Mouse (Mus musculus): ENCODE results near the gene Ptprt. TPM values are rescaled to one million over a fixed set of nuclear protein-coding genes. Genes with fewer than 3 reads are reported as not detected.

Ptprt gene
- not detected in 2 replicates for total RNA-seq (2015)
- not detected in 2 replicates for total RNA-seq (2017)

DNA sequence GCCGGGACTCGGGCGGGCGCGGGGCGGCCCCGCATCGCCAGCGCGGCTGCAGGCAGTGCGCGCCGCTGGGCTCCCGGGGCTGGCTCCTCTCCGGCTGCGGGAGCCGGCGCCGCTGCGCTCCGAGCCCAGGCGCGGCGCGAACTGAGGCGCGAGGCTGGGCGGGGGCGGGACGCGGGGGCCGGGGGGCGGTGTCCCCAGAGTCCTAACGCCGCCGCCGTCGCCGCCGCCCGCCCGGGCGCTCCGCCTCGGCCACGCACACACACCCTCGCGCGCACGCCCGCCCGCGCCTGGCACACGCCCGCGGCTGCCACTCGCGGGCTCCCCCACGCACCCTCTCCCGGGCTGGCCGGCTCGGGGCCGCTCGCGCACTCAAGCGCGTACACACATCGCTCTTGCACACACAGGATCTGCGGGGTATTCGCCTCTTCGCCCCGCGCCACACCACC lies at the start of gene Ptprt:
Gene Ptprt (minus strand): TSS at position 207 of the 446 bp plus-strand sequence.
- ATAC-seq (replicated peaks; ENCODE audit: poor library complexity), result no peak

DNA sequence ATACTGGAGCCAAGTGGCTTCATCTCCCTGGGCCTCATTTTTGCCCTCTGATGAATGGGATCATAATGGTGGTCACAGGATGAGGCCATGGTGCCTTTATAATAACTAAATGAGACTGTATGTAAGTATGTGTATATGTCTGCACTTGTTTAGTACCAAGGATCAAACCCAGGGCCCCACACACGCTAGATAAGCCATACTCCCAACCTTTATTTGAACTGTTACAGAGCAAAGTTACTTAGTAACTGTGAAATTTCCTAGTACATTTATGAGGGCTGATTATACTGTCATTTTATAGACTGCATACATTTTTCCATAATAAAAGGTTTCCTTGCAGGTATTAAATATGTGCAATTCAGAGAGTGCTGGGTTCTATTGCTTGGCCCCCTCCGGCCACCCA lies 49.5 kb upstream of the Ptprt start:
- no peak for ATAC-seq (replicated peaks; ENCODE audit: poor library complexity)

- ATAC-seq (replicated peaks; ENCODE audit: poor library complexity), result no peak
Observed at GRCm38 (mm10) chr2:162699691-162700090, 38.7 kb upstream of the Ptprt start.

DNA sequence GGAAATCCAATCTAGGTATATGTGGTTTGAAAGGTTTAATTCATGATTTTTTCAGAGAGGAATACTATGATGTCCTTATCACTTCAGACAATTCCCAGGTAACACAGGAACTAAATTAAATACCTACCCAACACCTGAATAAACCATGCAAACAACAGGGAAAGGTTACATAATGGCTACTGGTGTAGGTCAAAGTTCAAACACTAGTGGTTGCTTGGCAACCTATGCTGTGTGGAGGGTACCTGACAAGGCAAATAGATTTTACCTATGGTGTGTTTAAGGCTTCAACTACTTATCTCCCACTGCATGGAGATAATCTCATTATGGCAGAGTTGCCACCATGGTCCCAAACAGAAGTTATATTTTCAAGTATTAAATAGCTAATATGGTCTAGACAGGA lies 38.1 kb upstream of the Ptprt start:
- ATAC-seq (replicated peaks; ENCODE audit: poor library complexity), result no peak

- ATAC-seq (replicated peaks; ENCODE audit: poor library complexity), result no peak
Observed at GRCm38 (mm10) chr2:162698068-162698467, 37.1 kb upstream of the Ptprt start.

- ATAC-seq (replicated peaks; ENCODE audit: poor library complexity), result no peak
Observed at GRCm38 (mm10) chr2:162697151-162697550, 36.2 kb upstream of the Ptprt start.

GRCm38 (mm10) chr2:162692143-162692542 lies 31.2 kb upstream of the Ptprt start:
- no peak for ATAC-seq (replicated peaks; ENCODE audit: poor library complexity)

DNA sequence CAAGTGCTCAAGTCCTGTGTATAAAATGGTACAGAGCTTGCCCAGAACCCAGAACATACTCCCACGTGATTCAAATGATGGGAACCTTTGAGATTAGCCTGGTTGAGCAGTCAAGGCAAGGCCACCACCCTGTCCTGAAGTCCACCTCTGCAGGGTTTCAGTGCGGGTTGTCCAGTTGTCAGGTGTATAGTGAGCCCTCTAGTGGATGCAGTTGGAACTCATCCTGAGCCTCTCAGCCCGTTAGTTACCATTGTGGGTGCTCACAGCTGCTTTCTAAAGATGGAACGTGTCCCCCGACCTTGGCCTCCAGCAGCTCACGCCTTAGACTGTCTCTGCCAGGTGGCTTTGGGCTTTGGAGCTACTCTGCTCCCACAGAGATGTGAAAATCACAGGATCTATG lies 21.7 kb upstream of the Ptprt start:
- ATAC-seq (replicated peaks; ENCODE audit: poor library complexity), result peak; percentile 78

GRCm38 (mm10) chr2:162662431-162662970 lies 1.6 kb upstream of the Ptprt start:
- no peak for ATAC-seq (replicated peaks; ENCODE audit: poor library complexity)

GRCm38 (mm10) chr2:162661733-162662132 lies 786 bp upstream of the Ptprt start:
- ATAC-seq (replicated peaks; ENCODE audit: poor library complexity), result no peak

GRCm38 (mm10) chr2:162660231-162660940 lies 561 bp downstream of the Ptprt start:
- no peak for ATAC-seq (replicated peaks; ENCODE audit: poor library complexity)

GRCm38 (mm10) chr2:162658997-162659396 lies 1.9 kb downstream of the Ptprt start:
- ATAC-seq (replicated peaks; ENCODE audit: poor library complexity), result peak; percentile 80

- ATAC-seq (replicated peaks; ENCODE audit: poor library complexity), result no peak
Observed at GRCm38 (mm10) chr2:162657541-162657940, 3.4 kb downstream of the Ptprt start.

DNA sequence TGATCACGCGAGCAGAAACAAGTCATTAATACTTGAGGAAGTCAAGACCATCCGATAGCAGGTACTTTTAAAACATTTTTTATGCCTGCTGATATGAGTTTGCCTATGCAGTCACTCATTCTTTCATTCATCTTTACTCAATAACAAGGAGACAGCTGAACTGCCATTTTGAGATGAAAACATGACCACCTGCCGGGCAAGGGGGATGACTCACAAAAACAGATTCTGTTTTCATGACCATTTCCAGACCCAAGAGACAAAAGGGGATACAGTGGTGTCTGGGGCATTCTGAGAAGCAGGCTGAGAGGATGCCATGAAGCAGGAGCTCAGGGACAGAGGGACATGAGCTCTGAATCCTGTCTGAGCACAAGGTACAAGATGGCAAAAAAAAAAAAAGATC lies 6.5 kb downstream of the Ptprt start:
- no peak for ATAC-seq (replicated peaks; ENCODE audit: poor library complexity)

- ATAC-seq (replicated peaks; ENCODE audit: poor library complexity), result no peak
Observed at GRCm38 (mm10) chr2:162638676-162639075, 22.3 kb downstream of the Ptprt start.

DNA sequence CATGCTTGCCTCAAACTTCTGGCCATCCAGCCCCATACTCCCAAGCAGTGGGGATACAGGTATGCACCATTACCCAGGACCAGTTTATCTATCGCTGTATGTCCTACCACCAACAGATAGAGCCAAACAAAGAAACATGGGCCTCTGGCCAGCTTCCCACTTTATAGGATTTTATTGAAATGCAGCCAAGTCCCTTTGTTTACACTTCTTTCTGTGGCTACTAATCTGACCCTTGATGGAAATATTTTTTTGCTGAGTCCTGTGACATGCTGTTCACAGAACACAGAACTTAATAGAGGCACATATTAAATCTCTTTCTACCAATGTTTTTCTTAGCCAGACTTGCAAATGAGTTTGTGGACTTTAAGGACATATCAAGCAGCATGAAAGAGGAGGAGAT lies 23.4 kb downstream of the Ptprt start:
- no peak for ATAC-seq (replicated peaks; ENCODE audit: poor library complexity)

- ATAC-seq (replicated peaks; ENCODE audit: poor library complexity), result no peak
Observed at GRCm38 (mm10) chr2:162636387-162637009, 24.4 kb downstream of the Ptprt start.

DNA sequence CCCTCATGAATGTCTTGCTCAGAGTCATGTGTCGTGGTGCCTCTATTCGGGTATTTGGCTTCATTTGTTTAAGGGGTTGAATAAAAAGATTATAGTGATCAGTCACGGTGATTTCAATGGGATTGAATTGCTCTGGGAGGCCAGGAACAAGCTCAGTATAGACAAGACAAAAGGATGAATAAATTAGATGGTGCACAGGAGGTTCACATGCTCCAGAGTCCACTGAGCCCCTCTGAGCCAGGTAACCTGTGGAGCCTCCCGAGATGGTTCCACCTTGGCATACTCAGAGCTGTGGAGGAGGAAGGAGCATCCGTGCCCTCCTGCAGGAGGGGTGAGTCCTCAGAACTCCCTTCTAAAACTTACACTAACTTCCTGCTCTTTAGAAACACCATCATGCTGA lies 26.0 kb downstream of the Ptprt start:
- ATAC-seq (replicated peaks; ENCODE audit: poor library complexity), result no peak

DNA sequence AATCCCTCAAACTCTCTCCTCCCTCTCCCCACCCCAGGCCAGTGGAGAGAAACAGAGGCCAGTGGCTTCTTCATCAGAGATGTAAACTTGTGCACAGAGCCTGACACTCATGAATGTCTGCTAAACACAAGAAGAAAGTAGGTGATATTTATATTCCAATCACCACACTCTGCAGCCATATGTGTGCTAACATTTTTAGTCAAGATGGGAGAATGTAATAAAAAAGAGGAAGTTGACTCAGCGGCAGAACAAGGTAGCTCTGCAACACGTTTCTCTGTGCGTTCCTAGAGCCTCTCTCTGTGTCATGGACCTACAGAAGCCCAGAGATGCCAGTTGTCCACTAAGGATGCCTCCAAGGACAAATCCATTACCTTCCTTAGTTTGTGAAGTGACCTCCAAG lies 34.9 kb downstream of the Ptprt start:
- ATAC-seq (replicated peaks; ENCODE audit: poor library complexity), result no peak

DNA sequence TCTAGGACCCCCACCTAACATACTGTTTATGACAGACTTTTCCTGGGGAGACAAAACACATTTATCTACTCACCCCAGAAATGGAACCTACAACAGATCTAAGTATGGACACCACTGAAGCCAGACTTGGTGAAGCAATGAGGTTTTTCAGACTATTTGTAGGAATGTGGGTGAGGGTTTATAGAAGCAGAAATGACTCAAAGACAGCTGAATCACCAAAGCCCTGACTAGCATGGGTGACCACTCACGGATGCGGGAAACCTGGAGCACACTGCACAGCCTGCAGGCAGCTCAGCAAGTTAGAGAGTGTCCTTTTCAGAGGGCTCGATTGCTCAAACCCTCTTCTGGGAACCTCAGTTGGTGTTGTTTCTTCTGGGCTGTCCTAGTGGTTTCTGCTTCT lies 36.2 kb downstream of the Ptprt start:
- no peak for ATAC-seq (replicated peaks; ENCODE audit: poor library complexity)

GRCm38 (mm10) chr2:162614256-162614655 lies 46.7 kb downstream of the Ptprt start:
- ATAC-seq (replicated peaks; ENCODE audit: poor library complexity), result no peak

DNA sequence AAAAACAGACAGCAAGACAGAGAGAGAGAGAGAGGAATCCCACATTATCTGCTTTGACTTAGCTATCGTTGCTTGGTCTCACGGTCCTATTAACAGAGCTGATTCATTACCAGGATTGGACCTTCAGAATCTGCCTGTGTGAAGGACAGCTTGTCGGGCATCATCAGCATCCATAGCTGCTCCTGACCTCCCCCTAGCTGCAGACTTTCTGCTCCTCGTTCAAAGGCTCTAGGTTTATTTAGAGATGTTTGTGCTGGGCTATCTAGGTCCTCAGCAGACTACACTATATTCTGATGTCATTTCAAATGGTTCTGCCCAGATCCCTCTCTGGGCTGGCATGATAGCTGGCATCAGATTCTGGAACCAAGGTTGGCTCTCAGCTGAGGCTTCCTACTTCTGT lies 47.5 kb downstream of the Ptprt start:
- no peak for ATAC-seq (replicated peaks; ENCODE audit: poor library complexity)

Measured in megakaryocyte progenitor cell, adult 5-6 weeks (primary cell).